Mouse (Mus musculus): Measurements from ENCODE around the gene Zbtb22. TPM values are rescaled to one million over a fixed set of nuclear protein-coding genes. Genes with fewer than 3 reads are reported as not detected.

Gene Zbtb22
- total and polyA plus RNA-seq, 2 experiments from 2014 or later = 12.0 to 29.1 TPM

- WGBS = 47% methylated on average over 19 of the region's 19 CpGs
These were observed 25.7 kb downstream of the Zbtb22 start for GRCm38 (mm10) chr17:33941381-33941780.

DNA sequence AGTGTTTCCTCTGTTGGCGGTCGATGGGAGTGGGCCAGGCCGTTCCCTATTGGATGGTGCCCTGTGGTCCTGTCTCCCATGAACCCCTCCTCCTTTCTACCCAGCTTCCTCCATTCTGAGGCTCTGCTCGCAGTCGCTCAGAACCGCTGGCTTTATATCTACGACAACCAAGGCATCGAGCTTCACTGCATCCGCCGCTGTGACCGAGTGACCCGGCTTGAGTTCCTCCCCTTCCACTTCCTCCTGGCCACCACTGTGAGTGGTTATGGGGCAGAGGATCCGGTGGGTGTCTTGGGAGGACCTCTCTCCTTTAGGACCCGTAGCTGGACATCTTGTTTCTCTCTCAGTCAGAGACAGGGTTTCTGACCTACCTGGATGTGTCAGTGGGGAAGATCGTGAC is 27.8 kb downstream of the Zbtb22 start:
- no peak for DNase-seq (ENCODE audit: low spot score)
- no peak for TF ChIP-seq CTCF (IDR thresholded peaks at IDR 0.05; ENCODE audit: low read depth)
- TF ChIP-seq EP300 (IDR thresholded peaks at IDR 0.05; ENCODE audit: low read depth) = no peak
- Histone ChIP-seq H3K4me2 (ENCODE audit: low read depth, low read length) (no peak overlapping the region), H3K4me3 (ENCODE audit: low read depth, low read length) (no peak overlapping the region), H3K4me1 (ENCODE audit: control insufficient read depth, insufficient read depth) (peaks cover 13% of the 10 kb centered on the region), H3K27ac (ENCODE audit: low read depth) (no peak overlapping the region), H3K27me3 (ENCODE audit: control insufficient read depth, insufficient read depth, low read length) (no peaks in the 10 kb centered on the region), H3K36me3 (replicated peaks; ENCODE audit: control insufficient read depth, insufficient read depth, low read length) (peaks cover 28% of the 10 kb centered on the region), H3K9ac (replicated peaks; ENCODE audit: low read depth, low read length) (no peak overlapping the region), H3K9me3 (replicated peaks; ENCODE audit: control insufficient read depth, low read length) (no peaks in the 10 kb centered on the region)
- WGBS = 91% methylated on average over 15 of the region's 15 CpGs
- ATAC-seq (ENCODE audit: insufficient read depth, low read depth) = no peak

More at GRCm38 (mm10) chr17:33941381-33941780, 25.7 kb downstream of the Zbtb22 start:
- H3K27ac ChIP-seq (ENCODE audit: low read depth) = no peak overlapping the region
- H3K36me3 ChIP-seq (replicated peaks; ENCODE audit: control insufficient read depth, insufficient read depth, low read length) = peaks cover 40% of the 10 kb centered on the region
- DNase-seq (ENCODE audit: low spot score) (no peak), ATAC-seq (ENCODE audit: insufficient read depth, low read depth) (no peak)
- no peaks in the 10 kb centered on the region for H3K27me3 ChIP-seq (ENCODE audit: control insufficient read depth, insufficient read depth, low read length)
- TF ChIP-seq CTCF (IDR thresholded peaks at IDR 0.05; ENCODE audit: low read depth) = no peak
- no peak for TF ChIP-seq EP300 (IDR thresholded peaks at IDR 0.05; ENCODE audit: low read depth)
- H3K4me3 ChIP-seq (ENCODE audit: low read depth, low read length) = peak overlapping the region; percentile 77
- peak overlapping the region; percentile 87 for H3K9ac ChIP-seq (replicated peaks; ENCODE audit: low read depth, low read length)
- H3K9me3 ChIP-seq (replicated peaks; ENCODE audit: control insufficient read depth, low read length) = no peaks in the 10 kb centered on the region
- H3K4me2 ChIP-seq (ENCODE audit: low read depth, low read length) = peak overlapping the region; percentile 100
- peaks cover 13% of the 10 kb centered on the region for H3K4me1 ChIP-seq (ENCODE audit: control insufficient read depth, insufficient read depth)

DNA sequence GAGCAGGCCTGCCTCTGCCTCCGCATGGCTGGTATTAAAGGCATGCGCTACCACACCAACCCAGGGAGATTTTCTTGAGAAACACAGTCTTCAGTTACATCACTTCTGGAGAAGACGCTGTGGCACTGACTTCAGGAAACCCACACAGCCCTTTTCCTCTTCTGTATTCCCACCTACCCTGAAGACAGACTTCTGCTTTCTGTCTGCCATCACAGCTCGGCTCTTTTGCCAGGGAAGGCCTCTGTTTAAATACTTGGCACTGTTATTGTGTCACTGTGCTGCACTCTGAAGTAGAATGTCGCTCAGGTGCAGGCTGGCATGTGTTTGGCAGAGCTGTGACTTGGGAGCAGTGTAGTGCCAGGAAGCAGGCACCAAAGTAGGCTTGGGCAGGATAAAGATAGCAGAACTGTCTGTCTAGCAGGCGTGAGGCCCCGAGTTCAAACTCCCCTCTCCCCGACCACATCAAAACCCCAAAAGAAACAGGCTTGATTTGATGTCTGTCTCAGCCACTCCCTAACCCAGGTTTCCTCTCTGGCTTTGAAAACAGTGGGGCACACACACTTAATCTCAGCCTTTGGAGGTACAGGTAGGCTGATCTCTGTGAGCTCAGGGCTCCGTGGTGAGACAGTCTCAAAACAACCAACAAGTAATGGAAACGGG is 31.9 kb downstream of the Zbtb22 start:
- DNase-seq (ENCODE audit: low spot score) (no peak), ATAC-seq (ENCODE audit: insufficient read depth, low read depth) (no peak)
- Histone ChIP-seq H3K36me3 (replicated peaks; ENCODE audit: control insufficient read depth, insufficient read depth, low read length) (peaks cover 39% of the 10 kb centered on the region), H3K27me3 (ENCODE audit: control insufficient read depth, insufficient read depth, low read length) (no peaks in the 10 kb centered on the region), H3K27ac (ENCODE audit: low read depth) (no peak overlapping the region), H3K4me2 (ENCODE audit: low read depth, low read length) (no peak overlapping the region), H3K4me1 (ENCODE audit: control insufficient read depth, insufficient read depth) (peaks cover 22% of the 10 kb centered on the region), H3K9ac (replicated peaks; ENCODE audit: low read depth, low read length) (no peak overlapping the region), H3K4me3 (ENCODE audit: low read depth, low read length) (no peak overlapping the region), H3K9me3 (replicated peaks; ENCODE audit: control insufficient read depth, low read length) (no peaks in the 10 kb centered on the region)
- WGBS = 82% methylated on average over 10 of the region's 10 CpGs
- no peak for TF ChIP-seq CTCF (IDR thresholded peaks at IDR 0.05; ENCODE audit: low read depth)
- no peak for TF ChIP-seq EP300 (IDR thresholded peaks at IDR 0.05; ENCODE audit: low read depth)

DNA sequence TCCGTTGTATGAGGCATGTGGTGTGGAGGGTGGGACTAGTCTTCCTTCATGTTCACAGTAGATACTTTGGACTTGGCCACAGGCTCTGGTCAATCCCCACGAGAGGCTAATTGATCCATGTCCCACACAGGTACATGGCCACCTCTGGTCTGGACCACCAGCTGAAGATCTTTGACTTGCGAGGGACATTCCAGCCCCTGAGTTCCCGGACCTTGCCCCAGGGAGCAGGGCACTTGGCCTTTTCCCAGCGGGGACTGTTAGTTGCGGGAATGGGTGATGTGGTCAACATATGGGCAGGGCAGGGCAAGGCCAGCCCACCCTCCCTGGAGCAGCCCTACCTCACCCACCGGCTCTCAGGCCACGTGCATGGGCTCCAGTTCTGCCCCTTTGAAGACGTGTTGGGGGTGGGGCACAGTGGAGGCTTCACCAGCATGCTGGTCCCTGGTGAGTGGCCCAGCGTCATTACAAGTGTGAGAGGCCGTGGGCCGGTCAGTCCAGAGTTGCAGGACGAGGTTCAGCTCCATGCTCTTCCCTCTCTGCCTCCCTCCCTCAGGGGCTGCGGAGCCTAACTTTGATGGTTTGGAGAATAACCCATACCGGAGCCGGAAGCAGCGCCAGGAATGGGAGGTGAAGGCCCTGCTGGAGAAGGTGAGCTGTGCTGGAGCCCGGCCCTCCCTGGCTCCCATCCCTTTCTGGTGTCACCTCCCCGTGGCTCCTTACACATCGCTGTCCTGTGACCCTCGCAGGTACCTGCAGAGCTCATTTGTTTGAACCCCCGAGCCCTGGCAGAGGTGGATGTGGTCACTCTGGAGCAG is 32.6 kb downstream of the Zbtb22 start:
- H3K4me2 ChIP-seq (ENCODE audit: low read depth, low read length) = no peak overlapping the region
- H3K4me1 ChIP-seq (ENCODE audit: control insufficient read depth, insufficient read depth) = peaks cover 22% of the 10 kb centered on the region
- H3K27ac ChIP-seq (ENCODE audit: low read depth) = no peak overlapping the region
- ATAC-seq (ENCODE audit: insufficient read depth, low read depth) (no peak), DNase-seq (ENCODE audit: low spot score) (no peak)
- no peaks in the 10 kb centered on the region for H3K9me3 ChIP-seq (replicated peaks; ENCODE audit: control insufficient read depth, low read length)
- 82% methylated on average over 22 of the region's 22 CpGs for WGBS
- TF ChIP-seq CTCF (IDR thresholded peaks at IDR 0.05; ENCODE audit: low read depth) = no peak
- H3K36me3 ChIP-seq (replicated peaks; ENCODE audit: control insufficient read depth, insufficient read depth, low read length) = peaks cover 40% of the 10 kb centered on the region
- H3K9ac ChIP-seq (replicated peaks; ENCODE audit: low read depth, low read length) = no peak overlapping the region
- H3K27me3 ChIP-seq (ENCODE audit: control insufficient read depth, insufficient read depth, low read length) = no peaks in the 10 kb centered on the region
- no peak overlapping the region for H3K4me3 ChIP-seq (ENCODE audit: low read depth, low read length)

DNA sequence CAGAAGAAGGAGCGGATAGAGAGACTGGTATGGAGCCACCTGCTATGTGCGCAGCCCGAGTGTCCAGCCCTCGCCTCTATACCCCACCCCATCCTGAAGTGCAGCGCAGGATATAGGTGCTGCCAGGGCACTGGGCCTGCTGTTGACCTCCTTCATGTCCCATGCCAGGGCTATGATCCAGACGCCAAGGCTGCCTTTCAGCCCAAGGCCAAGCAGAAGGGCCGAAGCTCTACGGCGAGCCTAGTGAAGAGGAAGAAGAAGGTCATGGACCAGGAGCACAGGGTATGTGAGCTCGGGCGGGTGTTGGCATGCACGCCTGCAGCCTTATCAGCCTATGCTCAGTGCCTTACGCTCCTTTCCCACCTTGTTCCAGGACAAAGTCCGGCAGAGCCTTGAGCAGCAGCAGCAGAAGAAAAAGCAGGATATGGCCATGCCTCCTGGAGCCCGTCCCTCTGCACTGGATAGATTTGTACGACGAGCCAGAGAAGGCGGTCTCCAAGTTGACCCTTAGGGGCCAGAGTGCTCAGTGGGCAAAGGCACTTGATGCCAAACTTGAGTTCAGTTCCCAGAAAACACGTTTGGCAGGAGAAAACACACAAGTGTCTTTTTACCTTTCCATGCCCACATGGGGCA is 33.3 kb downstream of the Zbtb22 start:
- Histone ChIP-seq H3K36me3 (replicated peaks; ENCODE audit: control insufficient read depth, insufficient read depth, low read length) (peaks cover 35% of the 10 kb centered on the region), H3K4me1 (ENCODE audit: control insufficient read depth, insufficient read depth) (peaks cover 23% of the 10 kb centered on the region), H3K9me3 (replicated peaks; ENCODE audit: control insufficient read depth, low read length) (no peaks in the 10 kb centered on the region), H3K9ac (replicated peaks; ENCODE audit: low read depth, low read length) (no peak overlapping the region), H3K27ac (ENCODE audit: low read depth) (no peak overlapping the region), H3K27me3 (ENCODE audit: control insufficient read depth, insufficient read depth, low read length) (no peaks in the 10 kb centered on the region), H3K4me3 (ENCODE audit: low read depth, low read length) (no peak overlapping the region), H3K4me2 (ENCODE audit: low read depth, low read length) (no peak overlapping the region)
- WGBS = 80% methylated on average over 19 of the region's 19 CpGs
- DNase-seq (ENCODE audit: low spot score) (no peak), ATAC-seq (ENCODE audit: insufficient read depth, low read depth) (no peak)
- TF ChIP-seq EP300 (IDR thresholded peaks at IDR 0.05; ENCODE audit: low read depth) (no peak), CTCF (IDR thresholded peaks at IDR 0.05; ENCODE audit: low read depth) (no peak)

Measured in heart, postnatal 0 days (tissue).